Mouse (Mus musculus) retina, embryonic 14.5 days (tissue): Measurements from ENCODE around the gene Prss16.

Experiments used
- DNase-seq: peaks from one replicate; pipeline ENCODE4 v3.0.0-alpha.2; 2015; ENCODE audit warnings: low spot score

The Prss16 gene

DNA sequence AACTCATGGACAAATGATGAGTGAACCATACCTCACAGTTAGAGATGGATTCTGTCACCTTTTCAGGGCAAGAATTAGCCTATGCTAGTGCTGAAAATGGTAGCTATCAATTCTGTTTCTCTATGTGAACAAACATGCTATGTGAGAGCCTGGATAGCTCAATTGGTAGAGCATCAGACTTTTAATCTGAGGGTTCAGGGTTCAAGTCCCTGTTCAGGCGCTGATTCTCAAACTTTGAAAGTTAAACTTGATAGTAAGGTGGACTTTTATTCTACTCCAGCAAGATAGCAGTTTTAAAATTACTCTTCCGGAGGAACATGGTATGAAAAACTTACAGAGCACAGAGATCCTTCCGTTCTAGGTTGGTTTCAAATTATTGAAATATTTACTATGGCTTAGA is 37.9 kb downstream of the Prss16 start:
- DNase-seq: no peak

DNA sequence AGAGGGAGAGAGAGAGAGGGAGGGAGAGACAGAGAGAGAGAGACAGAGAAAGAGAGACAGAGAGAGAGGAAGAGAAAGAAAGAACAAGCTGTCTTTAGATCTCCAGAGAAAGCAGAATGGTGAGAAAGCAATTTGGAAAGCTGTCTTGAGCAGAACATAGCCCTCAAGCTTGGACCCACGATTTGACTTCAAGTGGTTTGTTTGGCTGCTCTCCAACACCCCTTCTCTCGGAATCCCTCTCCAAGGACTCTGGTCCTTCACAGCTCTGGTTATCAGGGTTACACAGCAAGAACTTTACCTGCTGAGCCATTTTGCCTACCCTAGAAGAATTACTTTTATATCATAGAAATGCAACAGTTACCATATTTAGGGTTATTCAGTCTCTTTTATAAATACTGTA is 39.7 kb downstream of the Prss16 start:
- no peak for DNase-seq

DNA sequence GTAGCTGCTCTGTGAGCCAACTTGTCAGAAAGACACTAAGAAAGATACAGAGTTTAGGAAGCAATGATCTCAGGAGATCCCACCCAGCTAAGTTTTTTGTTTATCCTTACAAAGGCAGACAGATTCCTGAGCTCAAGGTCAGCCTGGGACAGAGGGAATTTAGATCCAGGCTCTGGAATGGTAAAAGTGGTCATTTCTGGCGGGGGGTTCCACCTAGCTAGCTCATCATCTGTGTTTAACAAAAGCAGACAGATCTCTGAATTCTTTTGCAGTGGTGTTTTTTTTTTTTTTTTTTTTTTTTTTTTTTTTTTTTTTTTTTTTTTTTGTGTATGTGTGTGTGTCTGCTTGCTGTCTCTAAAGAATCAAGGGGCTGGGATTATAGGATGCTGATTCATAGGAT is 40.3 kb downstream of the Prss16 start:
- no peak for DNase-seq
